Mouse (Mus musculus) spleen, adult 2 months (tissue): ENCODE measurements around the gene Gc.

Experiments used
- CTCF ChIP-seq: fragments of 200-500 bp; IDR thresholded peaks from 2 replicates; pipeline ENCODE4 v1.5.1; 2011; ENCODE audit warnings: mild to moderate bottlenecking, inconsistent platforms; ENCODE audit not compliant: insufficient read depth, insufficient read length, insufficient replicate concordance; ENCODE audit errors: extremely low read depth
- POLR2A ChIP-seq: fragments of 200-500 bp; IDR thresholded peaks from 2 replicates; pipeline ENCODE4 v1.6.1; 2011; ENCODE audit warnings: low read depth, low read length, inconsistent platforms

GRCm38 (mm10) chr5:89450798-89451197 is 6.9 kb downstream of the Gc start:
- no peak for TF ChIP-seq CTCF
- TF ChIP-seq POLR2A = no peak
